Mouse (Mus musculus) G1E (cell line): ENCODE measurements around the gene Gm6880.

Source experiments
- CTCF ChIP-seq: IDR thresholded peaks from 2 replicates; pipeline ENCODE4 v1.5.1; 2012; ENCODE audit warnings: low read depth, low read length, inconsistent platforms, mixed read lengths
- GATA1 ChIP-seq: IDR thresholded peaks from 2 replicates; pipeline ENCODE4 v1.6.1; 2012; ENCODE audit warnings: borderline replicate concordance, low read length, inconsistent platforms, mixed read lengths
- TAL1 ChIP-seq: conservative IDR thresholded peaks from 2 replicates; pipeline ENCODE4 v1.6.1; 2012; ENCODE audit warnings: low read depth, low read length, inconsistent platforms, mixed read lengths

- TF ChIP-seq TAL1 (no peak), CTCF (no peak), GATA1 (no peak)
These were observed 29.9 kb downstream of the Gm6880 start for GRCm38 (mm10) chrX:74451157-74451912.
